Mouse (Mus musculus) kidney, postnatal 25 days (tissue): ENCODE measurements around the gene Bin2.
A peak's percentile ranks its signal among the peaks of the same experiment; 100 is the strongest.

Experiments used
- DNase-seq, 2 experiments: peaks; one replicate each; pipeline ENCODE4 v3.0.0; 2021; ENCODE audit warnings: mixed read lengths in 2 of 2

Gene Bin2

GRCm38 (mm10) chr15:100614996-100615824 is 54.1 kb downstream of the Bin2 start, which contains the start of gene Dazap2:
Dazap2 (plus strand) TSS chr15:100615349.
- peak; percentile 99 for DNase-seq

GRCm38 (mm10) chr15:100614218-100614995 is 54.9 kb downstream of the Bin2 start:
- DNase-seq: peak in 1 of 2 experiments; percentile 28

GRCm38 (mm10) chr15:100613584-100613983 is 55.8 kb downstream of the Bin2 start:
- DNase-seq: peak; percentile 79

GRCm38 (mm10) chr15:100612432-100612831 is 56.9 kb downstream of the Bin2 start:
- peak; percentile 56 to 65 for DNase-seq

- no peak for DNase-seq
Observed at GRCm38 (mm10) chr15:100611951-100612350, 57.4 kb downstream of the Bin2 start.

- DNase-seq: peak in 1 of 2 experiments; percentile 46
Observed at GRCm38 (mm10) chr15:100606677-100607076, 62.7 kb downstream of the Bin2 start.

GRCm38 (mm10) chr15:100601669-100602068 is 67.7 kb downstream of the Bin2 start:
- DNase-seq: peak in 1 of 2 experiments; percentile 27

GRCm38 (mm10) chr15:100600696-100601272 is 68.6 kb downstream of the Bin2 start:
- DNase-seq: peak; percentile 20 to 53

GRCm38 (mm10) chr15:100600047-100600695 is 69.2 kb downstream of the Bin2 start:
- peak; percentile 78 to 90 for DNase-seq

- DNase-seq: peak; percentile 80 to 87
Observed at GRCm38 (mm10) chr15:100599276-100600046, 69.9 kb downstream of the Bin2 start, which contains the start of gene Pou6f1. Pou6f1 (minus strand) TSS chr15:100599984.

GRCm38 (mm10) chr15:100598883-100599275 is 70.5 kb downstream of the Bin2 start:
- peak; percentile 68 to 77 for DNase-seq

- peak; percentile 40 to 64 for DNase-seq
Observed at GRCm38 (mm10) chr15:100598287-100598882, 71.0 kb downstream of the Bin2 start.

- DNase-seq: peak; percentile 32 to 63
Observed at GRCm38 (mm10) chr15:100592817-100593216, 76.5 kb downstream of the Bin2 start.
